Comparison of ENCODE assay signal across 16 mouse cellular contexts in the genomic region with DNA sequence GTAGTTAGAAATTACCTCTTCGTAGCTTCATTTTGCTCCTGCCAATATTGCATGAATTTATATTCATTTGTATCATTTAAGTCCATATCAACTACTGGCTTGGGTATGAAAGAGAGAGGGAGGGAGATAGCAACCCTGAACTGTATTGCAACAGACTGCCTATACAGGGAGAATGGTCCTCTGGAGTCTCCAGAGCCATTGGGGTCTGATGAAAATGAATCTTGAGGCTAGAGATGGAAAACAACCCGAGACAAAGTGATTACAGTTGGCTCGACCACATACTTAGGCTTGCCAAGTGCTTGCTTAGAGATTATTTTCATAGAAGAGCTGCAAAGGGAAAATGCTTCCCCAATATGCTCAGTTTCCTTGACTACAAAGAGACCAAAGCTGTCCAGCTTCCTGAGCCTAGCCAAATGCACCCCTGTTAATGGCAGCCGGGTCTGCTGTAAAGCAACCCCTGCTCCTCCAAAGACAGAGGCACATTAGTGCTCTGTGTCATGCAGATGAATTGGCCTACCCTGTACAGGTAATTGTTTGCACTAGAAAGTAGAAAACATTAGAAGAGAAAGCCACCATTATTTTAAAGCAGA.
DNase-seq lines count a peak whose midpoint lies in the region; ATAC-seq and TF ChIP-seq lines count a peak whose summit lies in the region.
"Had no signal": no experiment of that assay in that cellular context is flagged by ENCODE, and none has a peak within 500 bp of the region (broad histone marks: within the 10 kb centered on the region; RNA-seq: fewer than 3 reads in every experiment).

No protein-coding gene starts in this region.

- H3K27me3 ChIP-seq in hindbrain, embryonic 15.5 days = no peaks in the 10 kb centered on the region
- no peaks in the 10 kb centered on the region for H3K27me3 ChIP-seq in hindbrain, embryonic 11.5 days (ENCODE audit: control insufficient read depth, insufficient read depth, low read length)
- no peaks in the 10 kb centered on the region for H3K27me3 ChIP-seq in lung, embryonic 14.5 days (ENCODE audit: insufficient read depth, low read length)
- no peaks in the 10 kb centered on the region for H3K27me3 ChIP-seq in intestine, embryonic 16.5 days (replicated peaks; ENCODE audit: control insufficient read depth, insufficient read depth, low read length)
- H3K27me3 ChIP-seq: embryonic facial prominence, embryonic 15.5 days; limb, embryonic 13.5 days; liver, embryonic 13.5 days had no signal

- 62% methylated on average over 4 of the region's 4 CpGs for WGBS in hindbrain, embryonic 15.5 days
- 82% methylated on average over 4 of the region's 4 CpGs for WGBS in hindbrain, embryonic 11.5 days
- 64% methylated on average over 4 of the region's 4 CpGs for WGBS in lung, embryonic 14.5 days
- 61% methylated on average over 4 of the region's 4 CpGs for WGBS in intestine, embryonic 16.5 days

- no peak for DNase-seq in hindbrain, embryonic 11.5 days (ENCODE audit: low spot score)
- DNase-seq in lung, embryonic 14.5 days = peak; percentile 0
- DNase-seq in lung, adult 18-20 months = no peak
- peak; percentile 5 to 6 for DNase-seq in layer of hippocampus, adult 8-10 months (ENCODE audit: low spot score in 2 of 2)
- no peak for DNase-seq in T-cell, adult 2 months (ENCODE audit: low spot score)
- DNase-seq: adrenal gland, adult 8-10 months; gastrocnemius, postnatal 36 days; kidney, adult 2 months; kidney, postnatal 25 days; liver, embryonic 13.5 days had no signal

- no peak overlapping the region for H3K27ac ChIP-seq in hindbrain, embryonic 15.5 days (replicated peaks)
- H3K27ac ChIP-seq in hindbrain, embryonic 11.5 days (ENCODE audit: low read depth, low read length) = no peak overlapping the region
- H3K27ac ChIP-seq in lung, embryonic 14.5 days (ENCODE audit: low read depth) = no peak overlapping the region
- H3K27ac ChIP-seq in intestine, embryonic 16.5 days (ENCODE audit: low read length) = no peak overlapping the region
- H3K27ac ChIP-seq: embryonic facial prominence, embryonic 15.5 days; limb, embryonic 13.5 days; liver, embryonic 13.5 days; macrophage; midbrain, embryonic 10.5 days had no signal

- no peak for TF ChIP-seq CTCF in lung, embryonic 14.5 days (IDR thresholded peaks at IDR 0.05; ENCODE audit: low read depth)

- H3K4me2 ChIP-seq in hindbrain, embryonic 15.5 days = no peak overlapping the region
- H3K4me2 ChIP-seq in hindbrain, embryonic 11.5 days (replicated peaks; ENCODE audit: low read depth, low read length) = no peak overlapping the region
- no peak overlapping the region for H3K4me2 ChIP-seq in lung, embryonic 14.5 days
- no peak overlapping the region for H3K4me2 ChIP-seq in intestine, embryonic 16.5 days (ENCODE audit: low read depth, low read length)
- H3K4me2 ChIP-seq: embryonic facial prominence, embryonic 15.5 days; limb, embryonic 13.5 days; liver, embryonic 13.5 days had no signal

- no peaks in the 10 kb centered on the region for H3K4me1 ChIP-seq in hindbrain, embryonic 15.5 days (replicated peaks)
- no peaks in the 10 kb centered on the region for H3K4me1 ChIP-seq in hindbrain, embryonic 11.5 days (replicated peaks; ENCODE audit: control insufficient read depth, insufficient read depth, low read length)
- H3K4me1 ChIP-seq in lung, embryonic 14.5 days (ENCODE audit: insufficient read depth) = no peaks in the 10 kb centered on the region
- no peaks in the 10 kb centered on the region for H3K4me1 ChIP-seq in intestine, embryonic 16.5 days (ENCODE audit: control insufficient read depth, insufficient read depth, low read length)
- H3K4me1 ChIP-seq: embryonic facial prominence, embryonic 15.5 days; limb, embryonic 13.5 days; liver, embryonic 13.5 days; midbrain, embryonic 10.5 days had no signal

- H3K9me3 ChIP-seq in hindbrain, embryonic 15.5 days = no peaks in the 10 kb centered on the region
- H3K9me3 ChIP-seq in hindbrain, embryonic 11.5 days (ENCODE audit: control insufficient read depth, low read length) = no peaks in the 10 kb centered on the region
- no peaks in the 10 kb centered on the region for H3K9me3 ChIP-seq in lung, embryonic 14.5 days (ENCODE audit: low read depth, low read length)
- no peaks in the 10 kb centered on the region for H3K9me3 ChIP-seq in intestine, embryonic 16.5 days (ENCODE audit: control insufficient read depth, low read length)
- H3K9me3 ChIP-seq: embryonic facial prominence, embryonic 15.5 days; limb, embryonic 13.5 days; liver, embryonic 13.5 days; midbrain, embryonic 10.5 days had no signal

- H3K9ac ChIP-seq in hindbrain, embryonic 15.5 days = no peak overlapping the region
- H3K9ac ChIP-seq in hindbrain, embryonic 11.5 days (ENCODE audit: low read depth, low read length) = no peak overlapping the region
- H3K9ac ChIP-seq in lung, embryonic 14.5 days = no peak overlapping the region
- no peak overlapping the region for H3K9ac ChIP-seq in intestine, embryonic 16.5 days (ENCODE audit: low read depth, low read length)
- H3K9ac ChIP-seq: embryonic facial prominence, embryonic 15.5 days; limb, embryonic 13.5 days; liver, embryonic 13.5 days had no signal

- H3K36me3 ChIP-seq in hindbrain, embryonic 15.5 days = no peaks in the 10 kb centered on the region
- no peaks in the 10 kb centered on the region for H3K36me3 ChIP-seq in hindbrain, embryonic 11.5 days (ENCODE audit: control insufficient read depth, insufficient read depth, low read length)
- no peaks in the 10 kb centered on the region for H3K36me3 ChIP-seq in lung, embryonic 14.5 days (ENCODE audit: insufficient read depth)
- H3K36me3 ChIP-seq in intestine, embryonic 16.5 days (ENCODE audit: control insufficient read depth, insufficient read depth, low read length) = no peaks in the 10 kb centered on the region
- H3K36me3 ChIP-seq: embryonic facial prominence, embryonic 15.5 days; limb, embryonic 13.5 days; liver, embryonic 13.5 days; midbrain, embryonic 10.5 days had no signal

- 0 out of 2 replicates have a peak, but pooled peaks have one; percentile 54 for ATAC-seq in hindbrain, embryonic 15.5 days (ENCODE audit: low FRiP score, low read depth)
- ATAC-seq in hindbrain, embryonic 11.5 days (ENCODE audit: low FRiP score) = no peak
- ATAC-seq in lung, embryonic 14.5 days (ENCODE audit: insufficient read depth) = no peak
- ATAC-seq in intestine, embryonic 16.5 days = no peak

- no peak overlapping the region for H3K4me3 ChIP-seq in hindbrain, embryonic 15.5 days
- H3K4me3 ChIP-seq in hindbrain, embryonic 11.5 days (ENCODE audit: low read depth, low read length) = no peak overlapping the region
- H3K4me3 ChIP-seq in lung, embryonic 14.5 days (ENCODE audit: low read depth, low read length) = no peak overlapping the region
- H3K4me3 ChIP-seq in intestine, embryonic 16.5 days (ENCODE audit: low read length) = no peak overlapping the region
- H3K4me3 ChIP-seq: embryonic facial prominence, embryonic 15.5 days; limb, embryonic 13.5 days; liver, embryonic 13.5 days; midbrain, embryonic 10.5 days had no signal

Comparison
In these comparisons a context has a peak if more than half of its experiments do, and no peak if none do; other contexts are left out.
1. DNase-seq: peak in lung, embryonic 14.5 days (single experiment) and layer of hippocampus, adult 8-10 months (2 of 2); none in hindbrain, embryonic 11.5 days (single experiment), lung, adult 18-20 months (0 of 2) and T-cell, adult 2 months (single experiment).